Mouse (Mus musculus) gastrocnemius, adult 8-10 months (tissue): ENCODE results near the gene Arhgap22. TPM values are rescaled to one million over a fixed set of nuclear protein-coding genes. Genes with fewer than 3 reads are reported as not detected.
A peak's percentile ranks its signal among the peaks of the same experiment; 100 is the strongest.

Source experiments
- DNase-seq, 2 experiments: peaks; one replicate each; pipeline ENCODE4 v3.0.0; 2022; ENCODE audit warnings: low spot score in 2 of 2
- total RNA-seq, 4 experiments: library from RNA; stranded (reverse); gene quantifications; 2 replicates each; pipeline ENCODE4 v1.2.4; 2022

Arhgap22 gene
- 1 to 10 TPM in 1 of 4 experiments, under 1 TPM in 3; 0.27 to 1.3 (median 0.70) TPM for total RNA-seq

DNA sequence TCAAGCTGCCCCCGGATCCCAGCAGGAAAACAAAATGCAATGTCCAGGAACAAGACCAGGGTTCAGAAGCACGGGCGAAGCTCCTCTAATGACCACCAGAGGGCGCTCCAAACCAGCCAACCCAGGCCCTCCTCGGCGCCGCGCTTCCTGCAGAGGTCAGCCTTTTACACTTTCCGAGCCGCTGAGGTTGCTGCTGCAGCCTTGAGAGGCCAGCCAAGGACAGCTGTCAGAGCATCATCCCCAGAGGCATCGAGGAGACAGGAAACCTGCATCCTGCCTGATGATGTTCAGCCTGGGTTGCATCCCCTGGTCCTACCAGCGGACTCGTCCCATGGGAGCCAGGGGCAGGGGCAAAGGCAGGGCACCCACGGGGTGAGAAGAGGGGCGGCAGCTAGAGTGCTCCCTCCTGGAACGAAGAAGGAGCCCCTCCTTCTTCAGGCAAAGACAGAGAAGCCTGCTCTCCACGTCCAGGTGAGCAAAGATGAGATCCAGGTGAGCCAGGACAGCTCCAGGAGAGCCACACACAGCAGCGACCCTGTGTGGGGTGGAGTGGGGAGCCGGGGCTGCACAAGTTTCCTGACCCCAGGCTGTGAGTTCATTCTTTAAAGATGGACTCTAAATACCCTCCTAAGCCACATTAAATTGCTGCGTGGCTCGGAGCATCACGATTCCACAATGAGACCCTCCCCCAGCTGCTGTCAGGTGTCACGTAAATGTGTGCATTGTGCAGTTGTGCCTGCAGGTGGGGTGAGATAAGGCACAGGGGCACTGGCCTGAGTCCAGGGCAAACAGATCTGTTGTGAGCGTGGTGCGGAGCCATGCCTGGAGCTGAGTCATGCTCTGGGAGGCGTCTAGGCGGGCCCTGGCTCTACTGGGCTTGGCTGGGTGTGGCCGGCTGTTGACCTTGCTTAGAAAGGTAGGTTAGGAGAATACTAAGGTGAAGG is at the start of gene Arhgap22:
Arhgap22 (plus strand) TSS at position 204 of the 944 bp plus-strand sequence.
- peak; percentile 68 to 74 for DNase-seq

DNA sequence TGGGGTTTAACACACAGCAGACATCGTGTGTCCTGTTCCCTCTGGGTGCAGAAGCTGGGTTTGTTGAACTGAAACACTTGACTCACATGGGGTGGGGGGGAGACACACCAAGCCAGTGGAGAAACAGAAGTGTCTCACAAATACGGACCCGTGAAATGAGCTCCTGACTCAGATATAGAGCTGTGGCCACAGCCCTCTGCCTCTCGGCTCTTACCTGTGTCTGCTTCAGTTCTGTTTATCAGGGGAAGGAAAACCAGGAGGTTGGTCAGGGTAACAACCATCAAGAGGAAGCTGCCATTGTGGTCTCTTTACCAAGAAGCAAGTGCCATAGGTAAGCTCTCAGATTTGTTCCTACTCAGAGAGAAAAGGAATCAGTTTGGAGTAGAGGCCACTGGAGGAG is 45.1 kb upstream of the Arhgap22 start:
- DNase-seq: no peak

DNA sequence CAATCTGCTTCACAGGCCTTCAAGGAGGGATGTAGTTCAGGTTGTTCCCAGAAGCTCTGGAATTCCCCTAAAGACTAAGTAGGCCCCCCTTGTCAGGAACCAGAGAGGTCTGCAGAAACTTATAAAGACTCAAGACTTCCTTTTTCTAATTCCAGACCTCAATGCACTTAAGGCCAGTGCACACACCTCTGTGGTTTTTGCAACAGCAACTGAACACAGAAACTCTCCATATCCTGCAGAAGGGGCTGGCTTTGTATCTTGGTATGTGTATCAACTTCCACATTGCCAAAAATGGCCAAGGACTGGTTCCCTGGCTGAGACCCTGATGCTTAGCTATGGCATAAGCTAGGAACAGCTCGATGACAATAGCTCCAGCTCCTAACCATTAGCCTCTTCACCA is 41.9 kb upstream of the Arhgap22 start:
- DNase-seq: no peak

DNA sequence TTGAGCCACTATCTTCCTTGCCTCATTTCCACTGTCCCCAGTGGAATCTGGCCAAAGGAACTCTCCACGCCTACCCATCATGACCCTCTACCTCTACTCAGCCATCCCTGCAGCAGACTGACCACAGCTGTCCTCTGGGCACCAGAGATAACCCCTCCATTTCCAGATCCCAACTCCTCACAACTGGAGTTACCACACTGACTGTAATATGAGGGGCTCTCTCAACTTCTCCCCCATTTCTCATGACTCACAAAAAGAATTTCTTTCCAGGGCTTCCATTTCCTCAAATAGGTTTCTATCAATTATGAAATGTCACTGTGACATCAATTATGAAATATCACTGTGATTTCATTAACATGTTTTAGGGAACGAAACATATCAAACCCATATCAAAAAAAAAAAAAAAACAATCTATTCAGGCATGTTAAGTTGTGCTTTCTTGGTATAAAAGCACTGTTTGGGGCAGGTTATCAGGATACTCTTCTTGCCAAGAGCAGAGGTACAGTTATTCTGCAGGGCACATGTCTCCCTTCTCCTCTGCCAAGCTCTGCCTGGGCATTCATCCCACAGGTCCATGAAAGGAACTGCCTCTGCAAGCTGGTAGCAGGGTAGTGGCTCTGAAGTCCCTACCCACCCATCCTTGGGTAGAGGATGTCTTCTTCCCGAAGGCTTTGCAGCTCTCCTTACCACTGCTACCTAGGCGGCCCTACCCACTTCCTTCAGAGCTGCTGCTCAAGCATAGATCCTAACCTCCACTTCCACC is 38.6 kb upstream of the Arhgap22 start:
- DNase-seq: no peak

DNA sequence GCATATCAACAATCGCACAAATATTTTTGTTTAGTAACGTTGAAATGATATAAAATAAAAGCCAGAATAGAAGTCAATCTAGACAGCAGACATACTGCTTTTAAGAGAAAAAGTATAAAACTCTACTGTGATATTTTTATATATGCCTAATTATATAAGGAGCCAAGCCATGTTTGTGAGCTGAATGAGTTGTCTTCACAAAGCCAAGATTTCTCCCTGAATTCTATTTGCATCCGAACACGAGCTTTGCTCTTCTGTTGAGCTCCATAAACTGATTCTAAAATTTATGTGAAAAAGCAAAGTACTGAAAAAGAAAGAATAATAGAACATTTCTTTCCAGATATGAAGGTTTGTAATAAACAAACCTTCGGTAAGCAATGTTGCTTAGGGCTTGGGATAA is 33.7 kb upstream of the Arhgap22 start:
- no peak for DNase-seq

DNA sequence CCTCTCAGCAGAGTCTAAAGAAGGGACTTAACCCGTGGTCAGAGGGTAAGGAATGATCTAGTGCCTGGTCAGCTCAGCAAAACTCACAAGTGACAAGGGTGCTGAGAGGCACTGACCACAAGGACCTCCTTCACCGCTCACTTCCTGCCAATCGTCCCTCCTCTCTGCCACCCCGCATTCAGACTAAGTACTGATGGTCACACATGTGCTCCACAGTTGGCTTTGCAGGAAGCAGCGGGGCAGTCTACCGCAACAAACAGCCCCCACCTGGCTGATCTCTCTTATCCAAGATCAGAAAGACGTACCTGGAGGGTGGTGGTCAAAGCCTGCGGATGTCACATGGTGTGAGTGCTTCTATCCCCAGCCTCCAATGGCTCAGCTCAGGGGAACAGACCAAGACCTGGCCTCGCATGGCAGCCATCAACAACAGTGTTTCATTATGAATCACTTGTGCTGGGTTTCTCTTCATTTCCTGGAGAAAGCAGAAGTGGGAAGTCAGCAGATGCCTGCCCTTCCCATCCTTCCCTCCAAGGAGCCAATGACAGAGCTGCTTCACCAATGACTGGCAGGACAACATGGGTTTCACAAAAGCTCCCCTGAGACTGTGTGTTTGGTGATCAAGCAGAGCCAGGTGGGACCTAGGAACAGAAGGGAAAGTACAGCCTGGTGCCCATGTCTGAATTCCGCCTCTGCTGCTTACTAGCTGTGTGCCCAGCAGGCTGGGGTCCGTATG is 28.6 kb upstream of the Arhgap22 start, which contains the start of gene Wdfy4:
Wdfy4 (minus strand) TSS at position 441 of the 733 bp plus-strand sequence.
- no peak for DNase-seq

DNA sequence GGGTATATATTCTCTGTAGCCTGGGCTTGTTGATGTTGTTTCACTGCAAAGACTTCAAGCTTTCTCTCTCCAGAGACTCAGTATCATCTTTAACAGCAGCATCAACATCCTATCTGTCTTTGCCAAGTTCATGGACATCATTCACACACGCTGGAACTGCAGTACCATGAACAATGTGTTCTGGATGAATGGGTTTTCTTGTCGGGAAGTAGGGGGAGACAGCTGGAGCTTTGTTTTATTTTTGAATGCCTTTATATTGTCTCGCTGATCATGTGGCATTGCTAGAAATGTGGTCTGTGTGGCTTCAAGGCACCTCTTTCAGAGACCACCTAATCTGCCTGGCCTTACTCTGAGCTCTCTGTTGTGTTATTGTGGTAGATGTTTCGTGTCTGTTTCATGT is 26.6 kb upstream of the Arhgap22 start:
- no peak for DNase-seq

DNA sequence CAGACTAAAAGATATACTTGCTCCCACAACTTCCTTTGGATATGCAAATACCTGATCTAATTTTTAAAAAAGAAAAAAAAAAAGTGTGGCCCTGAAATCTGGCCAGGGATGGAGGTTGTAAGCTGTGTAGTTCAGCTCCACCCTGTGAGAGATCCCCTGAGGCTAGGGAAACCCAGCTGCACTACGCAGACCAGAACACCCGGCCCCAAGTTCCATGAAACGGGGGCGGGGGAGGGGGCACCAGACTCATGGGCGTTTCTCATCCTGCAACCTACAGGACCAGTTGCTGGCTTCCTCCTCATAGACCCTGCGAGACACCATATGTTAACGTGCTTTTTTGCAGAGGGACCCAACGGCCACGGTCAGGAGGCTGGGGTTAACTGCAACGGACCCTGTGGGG is 24.6 kb upstream of the Arhgap22 start:
- no peak for DNase-seq

DNA sequence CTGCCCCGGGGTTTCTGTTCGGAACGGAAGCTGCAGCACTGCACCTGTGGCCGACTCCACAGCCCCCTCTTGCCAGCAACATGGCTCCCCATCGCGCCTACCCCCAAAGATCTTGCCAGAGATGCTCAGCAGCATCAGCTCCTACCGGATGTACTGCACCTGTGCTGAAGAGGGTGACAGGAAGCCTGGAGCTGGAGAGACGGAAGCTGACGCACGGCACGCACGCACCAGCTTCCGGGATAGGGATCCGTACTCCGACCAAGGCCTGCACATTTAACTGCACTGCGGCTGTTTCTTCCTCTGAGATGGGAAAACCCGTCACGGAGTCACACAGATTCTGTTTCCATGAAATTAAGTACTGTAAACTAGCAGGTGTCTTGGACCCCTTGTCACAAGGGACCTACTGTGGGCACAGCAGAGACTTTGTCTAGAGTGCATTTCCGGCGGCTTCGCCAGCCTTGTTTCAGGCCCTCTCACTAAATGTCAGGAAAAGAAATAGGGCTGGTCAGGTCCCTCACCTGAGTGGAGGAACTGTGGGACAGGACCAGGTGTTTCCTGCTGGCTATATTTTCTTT is 23.9 kb upstream of the Arhgap22 start:
- DNase-seq: no peak

DNA sequence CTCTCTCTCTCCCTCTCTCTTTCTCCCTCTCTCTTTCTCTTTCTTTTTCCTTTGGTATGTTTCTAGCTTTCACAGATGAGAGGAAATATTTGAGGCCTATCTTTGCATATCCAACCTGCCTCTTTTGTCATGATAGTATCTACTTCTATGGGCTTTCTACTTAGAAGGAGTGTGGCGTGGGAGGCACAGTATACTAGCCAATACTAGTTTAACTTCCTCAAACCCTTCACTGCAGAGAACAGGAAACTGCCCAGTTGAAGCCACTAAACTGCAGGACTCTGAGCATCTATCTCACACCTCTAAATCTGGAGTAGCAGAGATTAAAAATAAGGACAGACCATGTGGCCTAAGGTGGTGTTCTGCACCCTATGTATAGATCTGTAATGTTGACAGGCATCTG is 23.2 kb upstream of the Arhgap22 start:
- no peak for DNase-seq

DNA sequence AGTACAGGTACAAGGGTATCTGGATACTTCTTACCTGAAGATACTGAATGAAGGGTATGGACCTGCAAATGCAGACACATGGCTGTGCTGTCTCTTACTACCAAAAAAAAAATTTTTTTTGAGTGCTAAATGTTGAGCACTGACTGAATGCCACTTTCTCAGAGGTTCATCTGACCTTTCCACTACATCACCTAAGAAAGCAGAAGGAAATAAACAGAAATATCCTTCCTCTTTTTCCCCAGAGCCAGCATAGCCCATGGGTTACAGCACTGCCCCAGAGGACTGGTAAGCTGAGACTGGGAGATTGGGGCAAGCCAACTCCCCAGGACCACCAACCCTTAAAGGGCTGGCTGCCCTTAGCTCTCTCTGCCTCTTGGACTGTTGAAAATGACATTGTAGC is 20.1 kb upstream of the Arhgap22 start:
- DNase-seq: no peak

DNA sequence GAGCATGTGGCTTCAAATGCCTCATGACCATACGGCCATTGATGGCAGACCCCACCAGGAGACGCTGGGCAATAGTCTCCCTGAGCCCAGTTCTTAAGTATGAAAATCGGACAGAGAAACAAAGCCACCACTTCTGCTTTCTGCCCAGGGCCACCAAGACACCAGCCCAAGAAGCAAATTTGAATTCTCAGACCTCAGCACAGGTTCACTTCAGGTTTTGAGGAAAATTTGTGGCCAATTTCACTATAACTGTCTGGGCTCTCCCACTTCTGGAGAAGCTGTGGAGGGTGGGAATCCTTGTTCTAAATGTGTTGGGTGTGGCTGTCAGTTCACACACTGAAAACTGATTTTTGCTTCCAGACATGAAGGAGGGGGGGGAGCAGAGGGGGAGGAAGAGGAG is 19.6 kb upstream of the Arhgap22 start:
- no peak for DNase-seq

DNA sequence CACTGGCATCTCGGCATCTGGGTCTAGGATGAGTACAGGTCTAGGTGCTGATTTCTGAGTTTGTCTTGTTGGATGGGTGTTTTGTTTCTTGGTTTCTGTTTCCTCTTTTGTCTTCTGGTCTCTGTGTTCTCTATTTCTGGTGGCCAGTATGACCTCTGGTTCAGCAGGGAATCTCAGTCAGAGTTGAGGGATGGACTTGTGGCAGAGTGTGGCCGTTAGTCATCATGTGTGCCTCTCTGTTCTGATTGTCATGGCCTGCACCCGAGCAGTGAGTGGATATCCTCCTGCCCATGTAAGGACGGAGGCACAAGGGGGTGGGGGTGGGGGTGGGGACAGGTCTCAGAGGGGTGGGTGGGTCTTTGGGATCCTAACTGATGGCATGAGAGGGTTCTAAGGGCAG is 11.7 kb upstream of the Arhgap22 start:
- no peak for DNase-seq

DNA sequence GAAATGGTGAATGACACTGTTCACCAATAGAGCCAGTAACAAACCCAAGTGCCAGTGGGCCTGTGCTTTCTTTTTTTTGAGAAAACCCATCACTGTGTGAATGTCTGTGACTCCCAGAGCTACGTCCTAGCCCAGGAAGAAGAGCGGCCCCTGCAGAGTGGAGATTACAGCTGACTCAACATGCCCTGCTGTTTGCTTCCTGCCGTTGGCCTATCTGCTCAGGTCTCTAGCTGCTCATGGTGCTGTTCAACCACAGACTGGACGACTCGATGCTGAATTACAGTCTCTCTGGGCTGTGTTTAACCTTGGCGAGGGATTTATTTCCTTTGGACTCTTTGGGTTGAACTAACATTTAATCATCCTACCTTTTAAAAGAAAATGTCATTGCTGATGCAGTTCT is 10.9 kb upstream of the Arhgap22 start:
- DNase-seq: no peak

DNA sequence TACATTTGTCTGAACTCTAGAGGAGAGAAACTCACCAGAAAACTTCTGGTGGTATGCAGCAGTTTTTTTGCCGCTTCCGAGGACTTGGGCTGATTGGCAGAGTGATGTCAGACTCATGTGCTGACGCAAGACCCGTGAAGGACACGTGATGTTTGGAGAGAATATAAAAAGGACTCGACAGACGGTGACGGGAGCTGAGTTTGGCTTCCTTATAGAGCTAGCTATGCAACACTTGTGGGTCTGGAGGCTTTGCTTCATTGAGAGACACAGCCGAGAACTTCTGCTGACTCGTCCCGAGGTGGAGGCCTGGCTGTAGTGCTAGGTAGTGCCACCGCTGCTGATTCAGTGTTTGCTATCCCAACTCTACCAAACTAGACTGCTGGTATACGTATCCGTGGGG is 10.0 kb upstream of the Arhgap22 start:
- DNase-seq: no peak

DNA sequence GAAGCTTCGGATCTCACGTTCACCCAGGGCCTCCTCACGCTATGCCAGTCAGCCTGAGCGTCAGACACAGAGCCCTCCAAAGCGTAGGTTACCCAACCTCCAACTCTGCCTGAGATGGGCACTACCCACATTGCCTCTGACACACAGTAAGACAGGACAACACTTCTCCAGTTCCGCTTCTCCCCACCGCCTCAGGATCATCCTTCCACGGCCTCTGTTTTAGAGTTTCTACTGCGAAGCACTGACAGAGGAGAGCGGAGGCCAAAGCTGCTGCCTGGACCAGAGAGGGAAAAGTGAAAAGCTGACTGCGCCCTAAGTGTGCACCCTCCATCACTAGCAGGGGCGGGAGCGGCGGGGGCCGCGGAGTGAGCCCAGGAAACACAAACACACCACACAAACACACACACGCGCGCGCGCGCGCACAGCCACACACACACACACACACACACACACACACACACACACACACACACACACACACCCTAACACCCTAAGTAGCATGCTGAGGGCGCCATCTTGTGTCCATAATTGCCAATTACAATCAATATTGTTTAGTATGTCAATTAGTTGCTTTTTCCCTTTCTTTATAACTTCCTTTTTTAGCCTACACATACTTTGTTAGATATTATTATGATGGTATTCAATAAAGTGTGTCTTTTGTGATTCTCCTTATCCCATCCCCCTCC is 8.4 kb upstream of the Arhgap22 start:
- no peak for DNase-seq

DNA sequence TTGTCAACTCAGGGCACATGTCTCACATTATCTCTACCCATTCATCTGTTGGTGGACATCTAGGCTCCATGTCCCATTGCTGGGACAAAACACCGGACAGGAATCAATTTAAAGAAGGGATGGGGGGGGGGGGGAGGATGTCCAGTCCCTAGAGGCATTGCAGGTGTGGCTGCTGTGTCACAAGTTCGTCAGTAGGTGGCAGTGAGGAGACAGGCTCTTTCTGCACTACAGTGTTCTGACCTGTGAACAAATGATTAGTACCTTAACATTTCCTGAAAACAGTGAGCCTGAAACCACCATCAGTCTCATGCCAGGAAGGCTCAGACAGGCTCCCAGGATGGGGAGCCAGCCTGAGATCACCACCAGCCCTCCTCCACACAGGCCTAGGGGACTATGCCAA is 6.8 kb upstream of the Arhgap22 start:
- no peak for DNase-seq

DNA sequence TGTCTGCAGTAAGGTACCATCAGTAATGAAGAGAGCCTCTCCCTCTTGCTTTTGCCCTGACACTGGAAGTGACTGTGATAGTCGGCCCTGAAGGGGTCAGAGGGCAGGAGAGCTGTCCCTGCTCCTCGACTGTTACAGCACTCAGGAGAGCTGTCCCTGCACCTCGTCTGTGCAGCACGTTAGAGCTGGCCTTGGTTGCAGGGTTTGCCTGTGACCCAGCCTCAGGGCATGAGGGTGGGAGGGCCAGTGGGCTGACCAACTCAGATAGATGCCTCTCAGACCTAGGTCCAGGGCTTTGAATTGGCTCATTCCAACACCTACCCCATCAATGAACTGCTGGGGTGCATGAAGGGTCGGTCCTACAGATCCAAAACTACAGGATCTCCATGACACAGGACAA is 5.5 kb upstream of the Arhgap22 start:
- no peak for DNase-seq

DNA sequence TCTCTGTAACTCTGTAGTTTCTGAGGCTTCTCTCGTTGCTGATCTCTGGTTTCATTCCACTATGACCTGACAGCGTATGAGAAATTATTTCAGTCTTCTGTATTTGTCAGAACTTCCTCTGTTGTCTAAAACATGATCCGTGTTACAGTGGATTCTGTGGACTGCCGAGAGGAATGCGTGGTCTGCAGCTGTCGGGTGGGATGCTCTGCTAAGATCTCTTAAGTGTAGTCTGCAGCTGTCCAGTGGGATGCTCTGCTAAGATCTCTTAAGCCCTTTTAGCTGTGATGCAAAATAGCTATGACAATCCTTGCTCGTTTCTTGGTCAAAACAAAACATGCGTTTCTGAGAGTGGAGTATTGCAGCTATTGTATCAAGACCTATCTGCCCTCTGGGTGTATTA is 3.0 kb upstream of the Arhgap22 start:
- no peak for DNase-seq

DNA sequence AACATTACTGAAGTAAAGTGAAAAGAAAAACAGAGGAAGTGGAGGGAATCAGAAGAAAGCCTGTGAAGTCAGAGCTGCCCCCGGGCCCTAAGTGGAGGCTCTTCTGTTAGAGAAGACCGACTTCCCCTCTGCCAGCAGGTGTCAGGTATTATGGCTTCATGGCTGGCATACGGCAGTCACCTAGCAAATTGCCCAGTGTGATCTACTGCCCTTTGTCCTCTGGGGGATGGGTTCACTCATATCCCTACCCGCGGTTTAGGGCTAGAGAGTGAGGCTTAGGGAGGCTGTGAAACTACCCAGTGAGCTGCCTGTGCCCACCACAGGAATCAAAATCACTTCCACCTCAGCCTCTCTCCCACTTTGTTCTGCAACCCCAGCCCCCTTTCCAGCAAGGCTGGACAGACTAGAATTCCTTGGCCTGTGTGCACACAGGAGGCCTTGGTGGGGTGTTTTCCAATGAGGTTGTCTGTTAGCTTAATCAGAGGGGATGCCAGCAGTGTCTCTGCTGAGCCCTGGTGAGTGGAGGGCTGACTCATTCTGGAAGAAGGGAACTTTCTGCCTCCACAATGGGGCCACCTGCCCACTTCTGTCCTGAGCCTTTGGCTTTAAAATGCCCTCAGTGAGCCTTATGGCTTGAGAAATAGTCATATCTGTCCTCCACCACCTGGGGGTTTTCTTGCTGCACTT is 1.4 kb upstream of the Arhgap22 start:
- no peak for DNase-seq
